Mouse (Mus musculus) cerebellum, adult 2 months (tissue): ENCODE measurements at regions not wholly inside any gene's neighbourhood (a gene's known extent, or its start where the extent isn't known, plus 50 kb on each side); places are given as distances from the start of the nearest gene placed in this dataset.

Source experiments
- CTCF ChIP-seq: fragments of 200-500 bp; IDR thresholded peaks from 2 replicates; pipeline ENCODE4 v1.5.1; 2011; ENCODE audit warnings: low read depth, mild to moderate bottlenecking, control low read depth, low read length, moderate library complexity, borderline replicate concordance; ENCODE audit not compliant: insufficient read depth
- POLR2A ChIP-seq: fragments of 200-500 bp; IDR thresholded peaks from 2 replicates; pipeline ENCODE4 v1.6.1; 2011; ENCODE audit warnings: low read length, control low read depth, borderline replicate concordance; ENCODE audit not compliant: insufficient read depth

DNA sequence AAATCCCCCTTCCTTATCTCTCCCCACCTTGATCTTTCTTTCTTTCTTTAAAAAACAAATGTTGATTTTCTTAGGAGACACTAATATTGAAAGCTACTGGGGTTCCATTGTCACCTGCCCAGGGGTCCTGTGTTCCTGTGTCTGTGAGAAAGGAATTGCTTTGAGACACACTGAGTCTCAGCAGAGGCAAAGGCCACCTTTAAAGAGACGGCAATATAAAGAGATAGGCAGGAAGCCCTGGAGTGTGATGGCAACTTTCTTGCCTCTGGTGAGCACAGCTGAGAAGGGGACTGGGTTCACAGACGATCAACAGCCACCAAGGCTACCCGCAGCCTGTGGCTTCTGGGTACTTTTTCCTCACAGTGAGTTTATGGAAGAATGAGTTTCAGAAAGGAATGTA lies 855.8 kb downstream of the Galc start:
- TF ChIP-seq POLR2A (no peak), CTCF (no peak)
